Mouse (Mus musculus) neural tube, embryonic 14.5 days (tissue): ENCODE measurements around the gene Efcab7. TPM values are rescaled to one million over a fixed set of nuclear protein-coding genes. Genes with fewer than 3 reads are reported as not detected.

Experiments
- ATAC-seq: fragments of 200-750 bp; cut with Nextera tagmentation; 2 replicates; pipeline ENCODE4 v1.8.0; 2017; ENCODE audit warnings: low read depth, mild to moderate bottlenecking, moderate TSS enrichment, moderate library complexity
- H3K27ac ChIP-seq: fragments of 300-500 bp; sonication (generic); 2 replicates; pipeline ENCODE4 v1.5.1; 2014; ENCODE audit warnings: low read depth, mild to moderate bottlenecking, control low read depth, low read length, moderate library complexity, mixed read lengths
- H3K27me3 ChIP-seq: fragments of 300-500 bp; sonication (generic); 2 replicates; pipeline ENCODE4 v1.6.1; 2014; ENCODE audit warnings: low read length; ENCODE audit not compliant: control insufficient read depth, insufficient read depth
- H3K36me3 ChIP-seq: fragments of 300-500 bp; sonication (generic); 2 replicates; pipeline ENCODE4 v1.6.1; 2014; ENCODE audit warnings: low read length, mixed read lengths; ENCODE audit not compliant: control insufficient read depth, insufficient read depth
- H3K4me1 ChIP-seq: fragments of 300-500 bp; sonication (generic); 2 replicates; pipeline ENCODE4 v1.6.1; 2014; ENCODE audit warnings: low read length; ENCODE audit not compliant: control insufficient read depth, insufficient read depth
- H3K4me2 ChIP-seq: fragments of 300-500 bp; sonication (generic); 2 replicates; pipeline ENCODE4 v1.6.1; 2014; ENCODE audit warnings: mild to moderate bottlenecking, low read depth, low read length, control low read depth
- H3K4me3 ChIP-seq: fragments of 300-500 bp; sonication (generic); 2 replicates; pipeline ENCODE4 v1.5.1; 2014; ENCODE audit warnings: low read depth, low read length, control low read depth, mixed read lengths
- H3K9ac ChIP-seq: fragments of 300-500 bp; sonication (generic); replicated peaks from 2 replicates; pipeline ENCODE4 v1.6.1; 2014; ENCODE audit warnings: low read depth, mild to moderate bottlenecking, control low read depth, low read length, mixed read lengths
- H3K9me3 ChIP-seq: fragments of 300-500 bp; sonication (generic); 2 replicates; pipeline ENCODE4 v1.6.1; 2016; ENCODE audit warnings: low read length; ENCODE audit not compliant: control insufficient read depth
- WGBS: fragments of 180-500 bp; shearing (Covaris S2); extraction: QIAGEN DNeasy Blood & Tissue Kit; methylation state at CpG from one replicate; pipeline ENCODE4 v1.1.7; 2014; 5-methylcytosine and 5-hydroxymethylcytosine counted together
- polyA plus RNA-seq: library from polyadenylated mRNA; unstranded; fragments of >200 nt; fragmentation: Nextera tagmentation; extraction: Ambion mirVana; gene quantifications from 2 replicates; pipeline ENCODE4 v1.2.1, GENCODE M21; 2014

The Efcab7 gene
- polyA plus RNA-seq, 1 experiment from 2014 or later = 13.9 TPM

DNA sequence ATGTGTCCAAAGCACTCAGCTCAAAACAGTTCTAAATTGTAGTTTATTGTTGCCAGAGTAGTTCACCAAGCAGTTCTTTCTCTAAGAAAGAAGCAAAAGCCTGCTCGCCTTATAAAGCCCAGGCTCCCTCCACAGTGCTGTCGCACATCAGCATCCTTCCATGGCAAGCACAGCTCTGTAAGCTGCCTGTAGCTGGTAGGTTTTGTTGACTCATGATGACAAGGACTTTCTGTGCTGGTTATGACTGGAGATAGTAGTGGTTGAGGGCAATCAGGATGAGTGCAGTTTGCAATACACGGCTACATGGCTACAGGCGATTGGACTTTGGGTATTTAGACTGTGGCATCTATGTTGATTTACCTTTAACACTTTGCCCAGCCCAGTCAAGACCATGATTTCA lies 97.4 kb downstream of the Efcab7 start:
- ATAC-seq = no peak
- Histone ChIP-seq H3K36me3 (no peaks in the 10 kb centered on the region), H3K27ac (no peak overlapping the region), H3K4me1 (no peaks in the 10 kb centered on the region), H3K9ac (no peak overlapping the region), H3K9me3 (no peaks in the 10 kb centered on the region), H3K4me3 (no peak overlapping the region), H3K27me3 (no peaks in the 10 kb centered on the region), H3K4me2 (no peak overlapping the region)
- 94% methylated on average over 4 of the region's 4 CpGs for WGBS

DNA sequence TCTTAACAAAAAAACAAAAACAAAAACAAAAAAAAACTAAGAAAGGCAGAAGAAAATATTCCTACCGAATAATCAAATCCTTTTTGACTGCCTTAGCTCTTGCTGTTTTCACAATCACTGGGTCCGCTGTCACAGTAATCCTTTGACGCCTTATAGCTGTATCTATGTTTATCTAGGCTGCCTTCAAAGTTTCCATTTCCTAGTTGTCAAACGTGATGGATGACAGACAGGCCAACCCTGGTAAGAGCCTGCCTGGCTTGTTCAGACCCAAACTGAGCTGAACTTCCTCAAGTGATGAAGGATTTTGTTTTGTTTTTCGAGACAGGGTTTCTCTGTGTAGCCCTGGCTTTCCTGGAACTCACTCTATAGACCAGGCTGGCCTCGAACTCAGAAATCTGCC lies 99.5 kb downstream of the Efcab7 start:
- Histone ChIP-seq H3K27me3 (no peaks in the 10 kb centered on the region), H3K27ac (no peak overlapping the region), H3K36me3 (no peaks in the 10 kb centered on the region), H3K4me1 (no peaks in the 10 kb centered on the region), H3K4me2 (peak overlapping the region; percentile 61; the same call in 1 of the 2 replicates), H3K4me3 (no peak overlapping the region), H3K9ac (no peak overlapping the region), H3K9me3 (no peaks in the 10 kb centered on the region)
- no peak for ATAC-seq
- 89% methylated on average over 6 of the region's 6 CpGs for WGBS

DNA sequence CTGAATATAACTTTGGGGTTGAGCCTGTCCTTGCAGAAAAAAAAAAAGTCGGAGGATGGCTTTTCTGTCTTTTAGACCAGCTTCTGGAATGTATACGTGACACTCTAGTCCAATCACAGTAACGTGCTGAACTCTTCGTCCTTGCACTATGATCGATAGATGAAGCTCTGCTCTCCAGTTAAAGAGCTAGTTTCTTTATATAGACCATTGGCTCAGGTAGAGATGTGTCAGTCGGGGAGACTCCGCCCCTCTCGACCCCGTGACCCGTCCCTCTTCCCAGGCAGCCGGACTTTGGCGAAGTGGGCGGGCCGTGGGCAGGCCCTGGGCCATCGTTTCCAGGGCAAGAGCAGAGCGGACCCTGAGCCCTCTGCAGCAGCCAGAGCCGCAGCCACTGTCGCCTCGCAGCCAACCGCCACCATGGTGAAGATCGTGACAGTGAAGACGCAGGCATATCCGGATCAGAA lies 100.2 kb downstream of the Efcab7 start, which contains the start of gene Pgm1:
Gene Pgm1, plus strand, starts transcription at position 266 of the 464 bp plus-strand sequence.
- ATAC-seq = peak; percentile 87
- Histone ChIP-seq H3K9ac (peak within 1 kb of the TSS; percentile 70), H3K9me3 (no peaks in the 10 kb centered on the region), H3K36me3 (no peaks in the 10 kb centered on the region), H3K4me2 (peak within 1 kb of the TSS; percentile 61), H3K27me3 (no peaks in the 10 kb centered on the region), H3K27ac (peak within 1 kb of the TSS; percentile 81), H3K4me1 (no peaks in the 10 kb centered on the region), H3K4me3 (peak within 1 kb of the TSS; percentile 43)
- WGBS = 6% methylated on average over 23 of the region's 23 CpGs

DNA sequence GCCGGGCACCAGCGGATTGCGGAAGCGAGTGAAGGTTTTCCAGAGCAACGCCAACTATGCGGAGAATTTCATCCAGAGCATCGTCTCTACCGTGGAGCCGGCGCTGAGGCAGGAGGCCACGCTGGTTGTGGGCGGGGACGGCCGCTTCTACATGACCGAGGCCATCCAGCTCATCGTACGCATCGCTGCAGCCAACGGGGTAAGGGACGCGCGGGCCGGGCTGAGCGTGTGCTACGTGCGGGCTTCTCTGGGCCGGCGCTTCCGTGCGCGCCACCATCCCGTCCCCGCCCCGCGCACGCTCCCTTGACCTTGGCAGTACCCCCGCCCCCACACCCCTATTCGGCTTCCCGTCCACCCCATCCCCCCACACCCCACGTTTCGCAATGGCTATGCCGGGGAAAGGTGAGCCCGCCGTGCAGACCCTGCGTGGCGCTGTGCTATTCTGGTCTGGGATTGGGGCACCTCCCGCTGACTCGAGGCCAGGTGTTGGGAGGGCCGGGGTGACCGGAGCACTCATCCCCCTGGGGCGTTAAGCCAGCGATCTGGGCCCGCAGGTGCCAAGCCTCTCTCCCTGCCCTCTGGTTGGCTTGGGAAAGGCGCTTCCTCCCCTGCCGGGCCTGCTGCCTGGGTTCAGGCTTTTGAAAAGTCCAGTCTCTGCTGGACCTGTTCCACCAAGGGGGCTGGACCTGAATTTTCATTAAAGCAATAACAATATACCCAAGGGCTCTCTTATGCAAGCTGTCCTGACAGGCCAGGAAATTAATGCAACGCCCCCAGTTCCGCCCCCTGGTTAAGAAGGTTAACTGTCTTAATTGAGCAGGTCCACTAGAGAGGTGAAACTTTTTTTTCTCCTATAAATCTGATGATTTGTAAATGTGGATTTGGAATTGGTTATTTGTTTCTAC lies 100.9 kb downstream of the Efcab7 start, which contains the start of gene Itgb3bp:
Gene Itgb3bp, minus strand, starts transcription at position 201 of the 905 bp plus-strand sequence.
- WGBS = under 1% methylated on average over 57 of the region's 57 CpGs

DNA sequence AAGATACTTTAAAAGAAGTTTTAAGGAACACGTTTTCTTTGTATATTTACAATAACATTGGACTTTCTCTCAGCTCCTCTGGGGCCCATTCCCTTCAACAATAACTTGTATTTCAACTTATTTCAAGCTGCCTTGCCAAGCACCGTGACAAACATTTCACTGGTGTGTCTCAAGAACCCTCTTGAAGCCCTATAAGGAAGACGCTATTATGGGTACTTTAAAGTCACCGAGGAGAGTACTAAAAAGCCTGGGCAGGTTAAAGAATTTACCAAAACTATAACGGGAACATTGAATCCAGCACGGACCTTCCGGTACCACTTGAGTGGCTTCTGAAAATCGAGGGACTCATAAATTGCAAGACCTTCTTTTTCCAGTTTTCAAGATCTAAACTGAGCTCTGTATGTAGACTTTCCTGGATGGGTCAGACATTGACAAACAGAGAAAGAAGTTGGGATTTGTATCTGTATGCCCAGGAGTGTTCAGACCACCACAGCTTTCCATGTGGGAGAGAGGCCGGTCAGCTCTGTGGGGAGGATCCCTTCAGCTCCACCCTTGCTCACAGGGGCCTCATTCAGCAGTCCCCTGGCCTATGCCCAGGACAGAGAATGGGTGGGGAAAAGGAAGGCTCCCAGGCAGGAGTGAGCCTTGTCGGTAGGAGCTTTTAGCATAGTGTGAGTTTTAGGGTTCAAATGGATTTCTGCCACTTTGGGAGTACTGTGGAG lies 101.7 kb downstream of the Efcab7 start:
- Histone ChIP-seq H3K36me3 (no peaks in the 10 kb centered on the region), H3K4me3 (peak overlapping the region; percentile 43; the same call in 1 of the 2 replicates), H3K27me3 (no peaks in the 10 kb centered on the region), H3K27ac (no peak overlapping the region), H3K9ac (no peak overlapping the region), H3K4me2 (peak overlapping the region; percentile 61), H3K4me1 (no peaks in the 10 kb centered on the region), H3K9me3 (no peaks in the 10 kb centered on the region)
- no peak for ATAC-seq
- whole genome bisulfite sequencing = 40% methylated on average over 10 of the region's 10 CpGs

More for the DNA sequence above, 100.9 kb downstream of the Efcab7 start, which contains the start of gene Itgb3bp:
- Histone ChIP-seq H3K4me1 (no peaks in the 10 kb centered on the region), H3K9ac (peak within 1 kb of the TSS; percentile 70), H3K27me3 (no peaks in the 10 kb centered on the region), H3K4me3 (peak within 1 kb of the TSS; percentile 43), H3K9me3 (no peaks in the 10 kb centered on the region), H3K27ac (peak within 1 kb of the TSS; percentile 81), H3K4me2 (peak within 1 kb of the TSS; percentile 61), H3K36me3 (no peaks in the 10 kb centered on the region)
- ATAC-seq = peak; percentile 96

DNA sequence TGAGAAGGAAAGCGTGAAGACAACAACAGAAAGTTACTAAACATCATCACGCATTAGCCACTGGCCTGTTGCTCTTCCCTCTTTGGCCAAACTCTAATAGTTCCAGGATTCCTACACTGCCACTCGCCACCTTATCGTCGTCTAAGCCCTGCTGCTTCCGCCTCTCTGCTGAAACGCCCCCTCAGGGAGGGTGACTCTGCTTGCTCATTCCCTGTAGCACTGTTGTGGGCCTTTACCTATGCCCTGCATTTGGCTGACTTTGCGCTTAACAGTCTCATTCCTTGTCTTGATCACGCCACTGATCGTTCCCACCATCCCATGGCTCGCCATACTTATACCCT lies 102.2 kb downstream of the Efcab7 start:
- H3K36me3 ChIP-seq = no peaks in the 10 kb centered on the region
- no peaks in the 10 kb centered on the region for H3K4me1 ChIP-seq
- no peak overlapping the region for H3K27ac ChIP-seq
- H3K9ac ChIP-seq = no peak overlapping the region
- no peaks in the 10 kb centered on the region for H3K9me3 ChIP-seq
- H3K27me3 ChIP-seq = no peaks in the 10 kb centered on the region
- no peak overlapping the region for H3K4me3 ChIP-seq
- 68% methylated on average over 11 of the region's 11 CpGs for WGBS
- ATAC-seq = no peak
- H3K4me2 ChIP-seq = no peak overlapping the region

DNA sequence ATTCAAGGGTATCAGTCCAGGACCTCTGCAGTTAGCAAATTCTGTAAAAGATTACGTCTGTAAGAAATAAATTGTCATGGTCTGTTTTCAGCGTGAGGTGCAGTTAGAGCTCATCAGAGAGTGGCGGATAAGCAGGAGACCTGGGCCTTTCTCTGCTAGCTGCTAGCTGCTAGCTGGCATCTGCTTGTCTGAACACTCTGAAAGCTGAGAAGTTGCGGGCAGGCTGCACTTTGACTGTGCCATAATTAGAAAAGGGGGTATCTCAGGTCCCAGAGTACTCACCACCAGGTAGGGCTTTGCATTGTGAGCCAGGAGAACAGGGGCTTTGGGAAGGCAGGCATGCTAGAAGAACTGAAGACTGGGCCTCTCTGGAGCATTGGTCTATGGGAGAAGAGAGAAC lies 102.8 kb downstream of the Efcab7 start:
- Histone ChIP-seq H3K9ac (no peak overlapping the region), H3K9me3 (no peaks in the 10 kb centered on the region), H3K4me2 (no peak overlapping the region), H3K4me1 (no peaks in the 10 kb centered on the region), H3K36me3 (no peaks in the 10 kb centered on the region), H3K4me3 (no peak overlapping the region), H3K27me3 (no peaks in the 10 kb centered on the region), H3K27ac (no peak overlapping the region)
- ATAC-seq = no peak
- 89% methylated on average over 4 of the region's 4 CpGs for WGBS

DNA sequence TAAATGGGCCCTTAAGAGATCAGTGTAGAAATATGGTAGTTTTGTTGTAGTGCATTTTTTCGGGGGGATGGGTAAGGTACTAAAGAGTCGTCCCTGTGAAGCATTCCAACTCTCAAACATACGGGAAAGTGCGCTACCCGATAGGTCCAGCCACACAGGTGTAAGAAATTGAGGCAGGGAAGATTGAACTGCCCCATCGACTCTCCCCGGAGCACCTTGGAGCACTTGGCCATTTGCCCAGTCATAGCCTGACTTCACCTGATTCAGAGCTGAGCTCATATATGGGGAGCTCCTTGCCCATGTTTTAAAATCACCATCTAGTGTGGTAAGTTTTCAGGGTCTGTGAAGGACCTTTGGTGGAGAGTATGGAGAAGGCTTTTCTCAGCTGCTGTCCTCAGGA lies 105.9 kb downstream of the Efcab7 start:
- Histone ChIP-seq H3K4me3 (no peak overlapping the region), H3K27ac (no peak overlapping the region), H3K9ac (no peak overlapping the region), H3K4me1 (no peaks in the 10 kb centered on the region), H3K9me3 (no peaks in the 10 kb centered on the region), H3K36me3 (no peaks in the 10 kb centered on the region), H3K27me3 (no peaks in the 10 kb centered on the region), H3K4me2 (no peak overlapping the region)
- WGBS = 94% methylated on average over 7 of the region's 7 CpGs
- ATAC-seq = no peak

DNA sequence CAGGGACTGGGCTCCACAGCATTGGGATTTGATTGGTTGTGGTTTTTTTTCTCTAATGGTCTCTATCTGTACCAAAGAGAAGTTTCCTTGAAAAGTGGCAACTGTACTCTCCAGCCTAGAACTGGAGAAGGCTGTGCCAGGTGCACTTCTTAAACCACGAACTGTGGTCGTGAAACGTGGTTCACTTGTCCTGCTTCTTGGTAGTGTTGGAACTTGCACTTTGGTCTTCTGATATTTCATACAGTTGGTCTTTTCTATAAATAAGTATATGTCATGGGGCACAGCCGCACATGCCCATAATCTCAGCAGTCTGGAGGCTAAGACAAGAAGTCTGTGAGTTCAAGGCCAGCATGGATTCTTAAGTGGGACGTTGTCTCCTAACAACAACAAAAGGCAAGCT lies 107.3 kb downstream of the Efcab7 start:
- 92% methylated on average over 5 of the region's 5 CpGs for WGBS
- H3K4me1 ChIP-seq = no peaks in the 10 kb centered on the region
- no peaks in the 10 kb centered on the region for H3K36me3 ChIP-seq
- no peak overlapping the region for H3K4me3 ChIP-seq
- no peaks in the 10 kb centered on the region for H3K9me3 ChIP-seq
- H3K27ac ChIP-seq = no peak overlapping the region
- no peak overlapping the region for H3K9ac ChIP-seq
- no peak overlapping the region for H3K4me2 ChIP-seq
- ATAC-seq = no peak
- no peaks in the 10 kb centered on the region for H3K27me3 ChIP-seq
